Mouse (Mus musculus): ENCODE results near the gene Prss57.
A peak's percentile ranks its signal among the peaks of the same experiment; 100 is the strongest.
"Not testable (repeated sequence)": the region's sequence is repeated elsewhere in the genome, so short reads cannot be mapped to it uniquely, and the experiment has no call there.

The Prss57 gene

DNA sequence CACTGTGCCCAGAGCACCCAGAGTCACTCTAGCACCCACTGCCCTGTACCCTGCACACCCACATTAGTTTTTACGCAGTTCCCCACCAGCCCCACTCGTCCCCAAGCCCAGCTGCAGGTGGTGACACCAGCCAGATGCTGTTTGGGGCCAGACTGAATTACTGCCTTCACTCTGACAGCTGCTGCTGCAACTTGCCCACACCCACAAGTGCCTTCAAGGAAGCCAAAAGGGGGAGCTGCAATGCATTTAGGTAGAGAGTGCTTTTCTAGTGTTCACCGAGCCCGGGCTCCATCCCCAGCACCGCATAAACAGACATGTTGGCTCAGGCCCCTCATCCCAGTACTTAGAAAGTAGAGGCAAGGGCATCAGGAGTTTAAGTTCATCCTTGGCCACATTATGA, 8.8 kb downstream of the Prss57 start:
- DNase-seq (ENCODE audit: low spot score in 2 of 2) = no peak

DNA sequence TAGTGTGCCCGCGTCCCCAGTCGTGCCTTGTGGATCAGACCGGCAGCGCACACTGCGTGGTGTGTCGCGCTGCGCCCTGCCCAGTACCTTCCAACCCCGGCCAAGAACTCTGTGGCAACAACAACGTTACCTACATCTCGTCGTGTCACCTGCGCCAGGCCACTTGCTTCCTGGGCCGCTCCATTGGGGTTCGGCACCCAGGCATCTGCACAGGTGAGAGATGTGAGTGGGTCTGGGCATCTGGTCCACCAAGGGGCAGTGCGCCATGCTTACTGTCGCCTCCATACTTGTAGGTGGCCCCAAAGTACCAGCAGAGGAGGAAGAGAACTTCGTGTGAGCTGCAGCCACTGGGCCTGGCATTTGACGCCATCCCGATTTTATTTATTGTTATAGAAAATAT, 9.6 kb downstream of the Prss57 start:
- DNase-seq (ENCODE audit: low spot score in 2 of 2) = no peak

DNA sequence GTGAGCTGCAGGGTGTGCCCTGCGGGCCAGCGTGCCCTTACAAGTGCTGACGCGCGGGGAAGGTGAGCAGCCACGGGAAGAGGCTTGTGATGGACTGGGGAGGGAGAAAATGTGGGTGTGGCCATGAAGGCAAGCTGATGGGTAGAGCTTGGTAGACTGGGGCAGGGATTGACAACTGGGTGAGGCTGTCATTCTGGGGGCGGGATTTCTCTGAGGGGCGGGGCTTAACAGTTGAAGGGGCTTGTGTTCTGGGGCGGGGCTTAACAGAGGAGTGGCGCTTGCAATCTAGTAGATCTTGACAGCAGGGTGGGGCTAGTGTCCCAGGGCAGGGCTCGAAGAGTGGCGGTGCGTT, 10.1 kb downstream of the Prss57 start:
- no peak for DNase-seq (ENCODE audit: low spot score in 2 of 2)

DNA sequence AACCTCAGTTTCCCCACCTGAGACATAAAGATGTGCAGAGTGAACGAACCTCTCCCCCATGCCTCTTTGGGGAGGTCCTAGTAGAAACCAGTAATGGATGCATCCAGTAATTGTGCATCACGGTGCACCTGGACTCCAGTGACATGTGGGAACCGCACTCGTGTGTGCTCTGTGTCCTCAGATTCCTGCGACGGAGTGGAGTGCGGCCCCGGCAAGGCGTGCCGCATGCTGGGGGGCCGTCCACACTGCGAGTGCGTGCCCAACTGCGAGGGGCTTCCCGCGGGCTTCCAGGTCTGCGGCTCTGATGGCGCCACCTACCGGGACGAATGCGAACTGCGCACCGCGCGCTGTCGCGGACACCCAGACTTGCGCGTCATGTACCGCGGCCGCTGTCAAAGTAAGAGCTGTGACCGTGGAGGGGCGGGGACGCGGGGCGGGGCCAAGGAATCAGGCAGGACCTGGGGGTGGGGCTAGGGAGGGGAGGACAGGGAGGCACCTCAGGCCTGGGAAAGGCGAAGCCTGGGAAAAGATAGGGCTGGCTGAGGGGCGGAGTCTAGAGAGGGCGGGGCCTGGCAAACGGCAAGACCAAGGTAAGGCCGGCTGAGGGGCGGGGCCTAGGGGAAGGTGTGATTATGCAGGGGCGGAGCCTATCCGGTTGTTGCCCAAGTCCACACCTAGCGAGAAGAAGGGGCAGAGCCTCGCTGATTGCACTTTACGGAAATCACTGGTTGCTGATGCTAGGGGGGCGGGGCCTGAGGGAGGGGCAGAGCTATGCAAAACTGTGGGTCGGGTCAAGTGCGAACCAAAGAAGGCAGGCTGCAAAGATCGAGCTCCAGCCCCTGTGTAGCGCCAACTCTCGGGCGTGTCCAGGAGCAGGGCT, 10.7 kb downstream of the Prss57 start:
- DNase-seq (ENCODE audit: low spot score in 2 of 2) = peak; percentile 96 to 97

DNA sequence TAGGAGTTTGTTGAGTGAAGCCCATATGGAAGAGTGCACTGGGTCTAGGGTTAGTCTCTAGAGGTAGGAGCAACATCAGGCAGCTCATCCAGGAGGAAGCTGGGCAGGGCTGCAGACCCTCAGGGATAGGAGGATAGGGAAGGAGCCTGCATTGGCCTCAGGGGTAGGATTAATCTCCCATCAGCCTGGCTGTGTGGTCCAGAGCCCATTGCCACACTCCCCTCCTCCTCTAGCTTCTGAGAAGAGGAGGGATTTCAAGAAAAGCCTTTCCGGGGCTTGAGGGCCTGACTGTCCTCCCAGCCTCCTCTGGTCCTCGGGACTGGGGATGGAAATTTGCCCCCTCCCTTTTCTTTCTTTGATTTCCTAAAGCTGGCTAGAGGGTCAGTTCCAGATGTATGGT, 11.6 kb downstream of the Prss57 start:
- no peak for DNase-seq (ENCODE audit: low spot score in 2 of 2)

DNA sequence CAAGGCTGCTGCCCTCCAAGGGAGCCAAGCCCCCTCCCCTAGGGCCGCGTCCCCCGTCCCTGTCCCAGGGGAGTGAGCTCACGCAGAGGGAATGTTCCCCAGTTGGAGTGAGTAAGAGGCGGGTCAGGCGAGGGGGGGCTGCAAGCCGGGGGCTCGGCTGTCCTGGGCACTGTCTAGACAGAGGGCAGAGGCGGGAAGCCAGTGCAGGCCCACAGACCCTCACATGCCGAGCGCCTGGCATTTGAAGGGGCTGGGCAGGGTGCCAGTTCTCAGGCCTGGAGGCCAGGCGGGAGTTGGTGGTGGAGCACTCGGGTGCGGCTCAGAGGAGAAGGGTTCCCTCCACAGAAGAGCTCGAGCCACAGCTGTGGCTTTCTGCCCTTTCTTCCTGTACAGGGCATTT, 12.8 kb downstream of the Prss57 start:
- no peak for DNase-seq (ENCODE audit: low spot score in 2 of 2)

DNA sequence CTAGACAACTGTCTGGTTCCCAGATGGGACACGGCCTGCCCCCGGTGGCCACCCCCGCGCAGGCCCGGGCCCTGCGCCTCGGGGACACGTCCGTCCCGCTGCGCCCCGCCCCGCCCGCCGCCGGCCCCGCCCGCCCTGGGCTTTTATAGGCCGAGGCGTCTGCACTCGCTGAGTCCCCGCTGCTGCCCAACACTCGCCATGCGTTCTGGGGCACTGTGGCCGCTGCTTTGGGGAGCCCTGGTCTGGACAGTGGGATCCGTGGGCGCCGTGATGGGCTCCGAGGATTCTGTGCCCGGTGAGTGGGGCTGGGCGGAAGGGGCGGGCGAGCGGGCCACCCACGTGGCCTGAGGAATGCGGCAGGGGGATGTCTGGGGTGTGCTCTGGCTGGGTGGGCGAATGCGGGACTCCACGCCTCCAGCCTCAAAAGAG, 13.6 kb downstream of the Prss57 start, which contains the start of gene Fstl3:
Gene Fstl3 (plus strand): TSS at position 170 of the 429 bp plus-strand sequence.
- DNase-seq (ENCODE audit: low spot score in 2 of 2) = no peak

DNA sequence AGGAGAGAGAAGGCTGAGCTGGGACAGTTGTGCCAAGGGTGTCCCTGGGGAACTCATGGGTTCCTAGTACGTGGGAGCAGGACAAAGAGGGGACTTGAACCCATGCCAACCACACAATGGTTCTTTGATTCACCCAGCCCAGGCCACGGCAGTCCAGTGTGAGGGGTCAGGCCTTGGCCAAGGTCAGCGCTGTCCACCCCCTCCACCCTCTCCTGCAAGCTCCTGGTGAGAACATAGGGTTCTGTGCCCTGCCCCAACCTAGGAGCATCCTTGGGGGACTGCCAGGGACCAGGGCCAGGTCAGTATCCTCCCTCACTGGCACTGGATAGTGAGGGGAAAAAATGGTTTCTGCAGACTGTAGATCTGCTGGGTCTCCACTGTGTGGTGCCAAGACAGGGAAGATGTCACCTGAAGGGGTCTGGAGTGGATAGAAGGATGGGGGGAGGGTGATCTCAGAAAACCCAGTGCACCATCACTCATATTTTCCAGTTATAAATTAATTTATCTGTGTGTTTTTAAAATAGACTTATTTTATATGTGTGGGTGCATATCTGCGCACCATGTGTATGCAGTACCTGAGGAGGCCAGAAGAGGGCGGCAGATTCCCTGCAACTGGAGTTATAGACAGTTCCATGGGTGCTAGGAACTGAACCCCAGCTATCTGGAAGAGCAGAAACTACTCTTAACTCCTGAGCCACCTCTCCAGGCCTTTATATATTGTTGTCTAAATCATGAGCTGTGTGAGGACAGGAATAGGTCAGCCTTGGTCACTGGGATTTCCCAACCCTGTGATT, 16.1 kb downstream of the Prss57 start:
- no peak for DNase-seq (ENCODE audit: low spot score in 2 of 2)

DNA sequence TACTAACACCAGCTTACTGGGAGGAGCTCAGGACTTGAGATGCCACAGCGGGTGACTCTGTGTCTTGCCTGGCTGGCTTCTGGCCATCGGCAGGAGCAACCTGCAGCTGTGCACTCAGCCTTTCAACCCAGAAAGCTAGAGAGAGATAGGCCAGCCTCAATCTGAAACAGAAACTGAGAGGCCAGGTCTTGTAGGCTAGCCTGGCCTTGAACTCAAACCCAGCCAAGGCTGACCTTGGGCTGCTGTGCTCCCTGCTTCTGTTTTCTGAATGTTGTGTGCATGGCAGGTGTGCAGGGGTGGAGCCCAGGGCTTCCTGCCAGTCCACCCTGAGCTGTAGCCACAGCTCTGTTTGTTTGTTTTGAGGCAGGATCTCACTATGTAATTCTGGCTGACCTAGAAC, 17.6 kb downstream of the Prss57 start:
- no peak for DNase-seq (ENCODE audit: low spot score in 2 of 2)

DNA sequence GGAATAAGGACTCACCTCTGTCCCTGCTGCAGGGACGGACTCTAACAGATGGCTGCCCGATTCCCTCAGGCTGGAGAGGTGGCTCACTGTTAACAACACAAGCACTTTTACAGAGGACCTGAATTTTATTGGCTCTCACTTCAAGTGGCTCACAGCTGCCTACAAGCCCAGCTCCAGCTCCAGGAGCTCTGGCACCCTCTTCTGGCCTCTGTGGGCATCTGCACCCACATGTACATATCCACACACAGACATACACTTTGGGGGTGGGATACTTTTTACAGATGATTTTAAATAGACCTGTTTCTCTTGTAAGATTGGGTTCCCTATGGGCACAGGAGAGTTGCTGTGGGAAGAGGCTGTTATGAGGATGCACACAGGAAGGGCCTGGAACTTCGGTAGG, 18.4 kb downstream of the Prss57 start:
- no peak for DNase-seq (ENCODE audit: low spot score in 2 of 2)

DNA sequence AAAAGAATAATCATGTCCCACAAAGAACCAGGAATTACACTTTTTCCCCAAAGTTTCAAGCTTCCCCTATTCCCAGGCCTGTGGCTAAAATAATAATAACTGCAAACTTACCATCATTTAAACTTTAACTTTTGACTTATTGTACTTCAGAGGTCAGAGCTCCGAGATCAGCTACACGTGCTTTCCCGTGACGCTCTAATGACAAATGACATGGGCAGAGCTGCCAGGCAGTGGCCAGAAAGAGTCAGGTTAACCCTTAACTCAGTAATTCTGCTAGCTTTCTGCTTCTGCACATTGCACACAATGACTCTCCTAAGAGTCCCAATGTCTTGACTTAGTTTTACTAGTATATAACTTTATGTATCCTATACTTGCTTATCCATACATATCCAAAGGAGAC, 21.4 kb downstream of the Prss57 start:
- no peak for DNase-seq (ENCODE audit: low spot score in 2 of 2)

DNA sequence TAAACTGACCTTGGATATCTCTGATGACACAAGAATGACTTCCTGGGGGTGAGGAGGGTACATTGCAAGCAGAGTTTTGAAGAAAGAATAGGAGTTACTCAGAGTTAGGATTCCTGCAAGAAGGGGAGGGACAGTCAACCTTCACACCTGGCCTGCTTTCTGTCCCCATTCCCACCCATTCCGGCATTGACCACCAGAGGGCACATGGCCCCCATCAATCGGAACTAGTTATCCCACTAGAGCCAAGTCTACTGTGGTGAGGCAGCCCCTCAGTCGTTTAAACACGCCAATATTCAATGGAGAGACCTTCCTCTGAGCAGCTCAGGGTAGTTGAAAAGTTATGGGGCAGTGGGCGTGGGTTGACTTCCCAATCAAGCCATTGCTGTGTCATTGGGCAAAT, 22.4 kb downstream of the Prss57 start:
- DNase-seq (ENCODE audit: low spot score in 2 of 2) = peak; percentile 63 to 70

DNA sequence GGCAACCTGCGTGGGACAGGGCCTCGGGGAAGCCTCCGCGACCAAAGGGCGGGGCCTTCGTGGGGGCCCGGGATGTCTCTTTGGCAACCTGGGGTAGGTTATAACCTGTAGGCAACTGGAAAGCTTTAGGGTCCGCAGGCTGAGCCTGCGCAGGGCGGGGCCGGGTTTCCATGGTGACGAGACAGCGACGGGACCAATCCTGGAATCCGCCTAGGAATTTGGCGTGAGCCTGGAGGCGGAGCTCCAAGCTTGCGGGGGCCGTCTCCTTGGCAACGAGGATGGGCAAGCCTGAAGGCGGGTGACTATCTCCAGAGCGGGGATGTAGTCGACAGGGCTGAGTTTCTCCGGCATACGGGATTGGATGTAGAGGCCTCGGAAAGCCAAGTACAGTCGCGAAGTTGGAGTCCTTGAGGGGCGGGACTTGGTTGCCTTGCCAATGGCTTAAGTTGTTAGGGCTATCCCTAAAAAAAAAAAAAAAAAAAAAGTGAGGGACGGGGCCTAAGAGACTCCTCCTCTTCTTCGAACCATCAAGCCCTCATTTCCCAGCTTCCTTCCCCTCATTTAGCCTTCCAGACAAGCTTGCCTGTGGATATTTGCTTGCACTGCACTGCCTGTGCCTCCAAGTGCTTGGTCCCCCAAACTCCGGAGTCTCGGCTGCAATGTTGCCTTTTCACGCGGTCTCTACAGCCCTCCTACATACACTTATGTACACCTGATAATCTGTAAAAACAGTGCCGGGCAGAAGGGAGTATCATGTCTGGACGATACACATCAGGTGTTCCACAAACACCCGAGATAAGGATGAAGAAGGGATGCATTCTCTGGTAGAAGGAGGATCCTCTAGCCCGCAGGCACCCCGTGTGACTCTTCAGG, 23.2 kb downstream of the Prss57 start:
- peak; percentile 86 to 92 for DNase-seq (ENCODE audit: low spot score in 2 of 2)

DNA sequence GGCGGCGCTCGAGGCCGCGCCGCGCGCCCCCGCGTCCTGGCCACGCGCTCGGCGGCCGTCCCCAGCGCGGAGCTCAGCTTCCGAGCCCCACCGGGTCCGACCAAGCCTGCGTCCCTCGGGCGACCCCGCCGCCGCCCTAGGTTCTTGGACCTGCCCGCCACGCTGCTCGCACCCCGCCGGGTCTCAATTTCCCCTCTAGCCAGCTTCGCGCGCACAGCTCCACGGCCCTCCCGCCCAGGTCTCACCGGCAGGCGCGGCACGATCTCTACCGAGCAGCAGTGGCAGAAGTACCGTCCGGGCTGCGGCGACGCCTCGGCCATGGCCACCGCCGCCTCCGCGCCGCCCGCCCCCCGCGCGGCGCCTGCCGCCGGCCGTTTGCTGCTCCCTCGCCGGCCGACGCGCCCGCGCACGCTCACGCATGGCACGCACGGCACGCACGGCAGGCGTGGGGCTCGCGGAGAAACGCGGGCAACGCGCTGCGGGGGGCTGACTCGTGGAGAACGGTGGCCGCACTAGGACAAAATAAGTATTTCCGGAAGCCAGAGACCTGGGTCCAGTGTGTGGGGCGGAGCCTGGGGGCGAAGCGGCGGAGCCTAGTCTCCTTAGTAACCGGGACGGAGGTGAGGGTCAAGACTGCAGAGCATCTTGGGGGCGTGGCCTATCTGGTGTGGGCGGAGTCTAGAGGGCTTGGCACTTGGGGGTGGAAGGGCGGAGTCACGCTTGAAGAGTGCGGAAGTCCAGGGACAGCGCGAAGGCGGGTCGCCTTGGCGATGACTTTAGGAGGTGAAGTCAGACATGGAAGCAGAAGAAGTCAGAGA, 24.0 kb downstream of the Prss57 start, which contains the start of gene Rnf126:
Gene Rnf126 (minus strand): TSS at position 445 of the 818 bp plus-strand sequence.
- peak; percentile 99 for DNase-seq (ENCODE audit: low spot score in 2 of 2)

DNA sequence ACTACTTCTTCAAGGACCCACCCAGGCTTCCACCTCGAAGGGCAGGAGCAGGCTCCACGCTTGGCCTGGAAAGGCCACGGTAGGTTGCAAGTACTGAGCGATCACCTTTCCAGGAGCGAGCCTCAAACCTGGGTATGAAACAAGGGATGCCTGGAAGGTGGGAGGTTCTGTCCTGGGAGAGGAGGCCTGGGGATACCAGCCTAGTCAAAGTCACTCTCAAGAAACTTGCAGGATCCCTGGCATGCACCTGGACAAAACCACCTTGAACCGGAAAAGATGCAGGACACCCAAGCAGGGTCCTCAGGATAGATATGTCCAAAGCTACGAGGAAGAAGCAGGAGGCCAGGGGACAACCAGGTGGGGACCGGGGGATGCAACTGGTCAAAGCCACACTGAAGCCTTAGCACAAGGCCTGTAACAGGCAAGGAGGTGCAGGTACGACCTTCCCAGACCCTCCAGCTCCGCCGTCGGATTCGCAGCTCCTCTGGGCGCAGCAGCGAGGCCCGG, 24.7 kb downstream of the Prss57 start:
- no peak for DNase-seq (ENCODE audit: low spot score in 2 of 2)

DNA sequence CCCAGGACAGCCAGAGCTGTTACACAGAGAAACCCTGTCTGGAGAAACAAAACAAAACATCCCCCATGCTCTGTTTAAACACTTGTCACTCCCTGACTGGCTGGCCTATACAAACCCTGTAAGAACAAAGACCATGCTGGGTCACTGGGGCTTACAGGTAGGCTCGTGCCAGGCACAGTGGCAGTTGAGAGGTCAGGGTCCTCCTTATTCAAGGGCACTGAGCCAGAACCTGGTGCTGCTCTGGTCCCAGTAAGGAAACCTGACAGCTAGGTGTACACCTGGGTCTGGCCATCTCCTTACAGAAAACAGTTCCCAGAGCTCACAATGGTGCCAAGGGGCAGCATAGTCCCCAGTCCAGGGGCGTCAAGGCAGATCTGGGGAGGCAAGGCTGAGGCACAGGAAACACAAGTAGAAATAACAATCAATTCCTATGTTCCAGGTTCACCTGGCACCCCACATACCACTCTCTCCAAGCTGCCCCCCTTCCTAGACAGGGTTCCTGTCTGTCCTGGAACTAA, 25.5 kb downstream of the Prss57 start:
- no peak for DNase-seq (ENCODE audit: low spot score in 2 of 2)

DNA sequence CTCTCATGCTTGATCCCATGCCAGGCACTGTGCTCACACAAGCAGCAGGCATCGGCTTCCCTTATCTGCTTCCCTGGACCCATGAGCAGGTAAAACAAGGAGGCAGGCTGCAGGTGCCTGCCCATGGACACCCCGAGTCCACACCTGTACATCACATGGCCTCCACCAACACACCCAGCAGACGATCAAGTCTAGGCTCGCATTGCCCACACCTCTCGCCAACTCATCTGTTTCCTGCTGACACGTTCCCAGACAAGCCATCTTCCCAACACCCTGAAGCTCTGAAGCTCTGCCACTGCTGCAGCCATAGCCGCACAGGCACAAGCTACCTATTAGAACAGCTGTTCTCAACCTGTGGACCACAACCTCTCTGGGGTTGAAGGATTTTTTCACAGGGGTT, 26.5 kb downstream of the Prss57 start:
- DNase-seq (ENCODE audit: low spot score in 2 of 2) = no peak

DNA sequence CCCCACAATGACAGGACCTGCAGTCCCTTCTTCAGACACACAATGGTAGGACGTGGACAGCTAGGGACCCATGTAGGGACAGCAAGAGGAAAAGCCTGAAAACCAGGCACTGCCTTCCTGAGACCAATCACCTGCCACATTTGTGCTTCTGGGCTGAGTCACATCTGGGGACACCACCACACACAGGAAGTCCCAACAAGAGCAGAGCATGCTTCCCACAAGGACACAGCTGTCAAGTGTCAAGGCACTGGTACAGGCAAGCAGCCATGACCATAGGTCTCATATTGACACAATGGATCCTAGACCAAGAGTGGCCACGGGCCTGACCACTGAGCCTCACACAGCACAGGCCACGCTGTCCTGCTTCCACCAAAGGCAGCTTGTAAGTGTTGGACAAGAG, 27.9 kb downstream of the Prss57 start:
- DNase-seq (ENCODE audit: low spot score in 2 of 2) = no peak

DNA sequence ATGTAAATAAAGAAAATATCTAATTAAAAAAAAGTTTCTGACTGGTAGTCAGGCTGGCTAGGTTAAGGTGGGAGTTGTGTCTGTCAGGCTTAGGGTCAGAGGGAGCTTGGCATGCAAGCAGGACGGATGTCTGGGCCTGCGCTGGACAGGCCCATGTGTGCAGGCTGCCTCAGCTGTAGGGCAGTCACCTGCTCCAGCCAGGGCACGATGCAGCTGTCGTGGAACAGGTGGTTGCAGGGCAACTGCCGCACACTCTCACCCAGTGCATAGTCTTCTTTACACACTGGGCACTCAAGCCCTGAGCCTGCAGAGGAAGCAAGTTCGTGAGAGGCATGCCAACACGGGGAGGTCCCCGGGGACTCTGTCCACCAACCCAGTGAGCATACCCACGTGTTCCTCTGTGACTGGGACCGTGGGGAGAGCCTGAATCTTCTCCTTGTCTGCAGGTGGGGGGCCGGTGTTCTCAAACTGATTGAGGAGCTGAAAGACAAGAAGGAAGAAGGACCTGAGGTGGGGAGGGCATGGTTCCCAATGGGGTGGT, 30.1 kb downstream of the Prss57 start:
- DNase-seq (ENCODE audit: low spot score in 2 of 2) = no peak

DNA sequence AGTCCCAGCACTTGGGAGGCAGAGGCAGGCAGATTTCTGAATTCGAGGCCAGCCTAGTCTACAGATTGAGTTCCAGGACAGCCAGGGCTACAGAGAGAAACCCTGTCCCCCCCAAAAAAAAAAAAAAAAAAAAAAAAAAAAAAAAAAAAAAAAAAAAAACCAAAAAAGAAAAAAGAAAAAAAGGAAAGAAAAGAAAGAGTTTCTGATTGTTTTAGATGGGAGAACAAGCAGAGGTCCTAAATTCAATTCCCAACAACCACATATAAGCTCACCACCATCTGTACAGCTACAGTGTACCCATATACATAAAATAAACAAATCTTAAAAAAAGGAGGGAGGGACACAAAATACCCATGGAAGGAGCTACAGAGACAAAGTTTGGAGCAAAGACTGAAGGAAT, 31.1 kb downstream of the Prss57 start:
- not testable (repeated sequence) for DNase-seq (ENCODE audit: low spot score in 2 of 2)

Data from frontal cortex, postnatal 25 days (tissue).